Mouse (Mus musculus): ENCODE measurements around the gene Nolc1. TPM values are rescaled to one million over a fixed set of nuclear protein-coding genes. Genes with fewer than 3 reads are reported as not detected.
"Not testable (repeated sequence)": the region's sequence is repeated elsewhere in the genome, so short reads cannot be mapped to it uniquely, and the experiment has no call there.

Nolc1 gene
- total RNA-seq, 2 experiments from 2014 or later = 45.0 to 51.0 TPM

- DNase-seq (ENCODE audit: extremely low spot score in 1 of 2, low spot score in 2 of 2) = no peak
Observed at GRCm38 (mm10) chr19:46099561-46099960, 23.9 kb downstream of the Nolc1 start.

GRCm38 (mm10) chr19:46103437-46104186 is 27.9 kb downstream of the Nolc1 start:
- no peak for DNase-seq (ENCODE audit: extremely low spot score in 1 of 2, low spot score in 2 of 2)
- TF ChIP-seq CTCF (IDR thresholded peaks at IDR 0.05) = no peak

More at GRCm38 (mm10) chr19:46099561-46099960, 23.9 kb downstream of the Nolc1 start:
- Histone ChIP-seq H3K4me3 (no peak overlapping the region), H3K27ac (no peak overlapping the region)
- no peak for TF ChIP-seq CTCF (IDR thresholded peaks at IDR 0.05)
- intact Hi-C loops (cut with DNase I) = no loop called here

GRCm38 (mm10) chr19:46104187-46104557 is 28.5 kb downstream of the Nolc1 start:
- Histone ChIP-seq H3K27ac (no peak overlapping the region), H3K4me3 (no peak overlapping the region)
- DNase-seq (ENCODE audit: extremely low spot score in 1 of 2, low spot score in 2 of 2) = no peak
- intact Hi-C loops (cut with DNase I) = no loop called here
- TF ChIP-seq CTCF (IDR thresholded peaks at IDR 0.05) = no peak

More at GRCm38 (mm10) chr19:46103437-46104186, 27.9 kb downstream of the Nolc1 start:
- Histone ChIP-seq H3K4me3 (no peak overlapping the region), H3K27ac (no peak overlapping the region)
- intact Hi-C loops (cut with DNase I) = no loop called here

GRCm38 (mm10) chr19:46110214-46110613 is 34.6 kb downstream of the Nolc1 start:
- intact Hi-C loops (cut with DNase I) = no loop called here
- Histone ChIP-seq H3K27ac (no peak overlapping the region), H3K4me3 (no peak overlapping the region)
- TF ChIP-seq CTCF (IDR thresholded peaks at IDR 0.05) = no peak
- DNase-seq (ENCODE audit: extremely low spot score in 1 of 2, low spot score in 2 of 2) = no peak

GRCm38 (mm10) chr19:46110781-46111180 is 35.1 kb downstream of the Nolc1 start:
- no peak overlapping the region for H3K27ac ChIP-seq
- DNase-seq (ENCODE audit: extremely low spot score in 1 of 2, low spot score in 2 of 2) = no peak
- intact Hi-C loops (cut with DNase I) = no loop called here
- H3K4me3 ChIP-seq = no peak overlapping the region
- no peak for TF ChIP-seq CTCF (IDR thresholded peaks at IDR 0.05)

GRCm38 (mm10) chr19:46114617-46115016 is 39.0 kb downstream of the Nolc1 start:
- no peak for DNase-seq (ENCODE audit: extremely low spot score in 1 of 2, low spot score in 2 of 2)
- H3K4me3 ChIP-seq = no peak overlapping the region
- intact Hi-C loops (cut with DNase I) = no loop called here
- no peak overlapping the region for H3K27ac ChIP-seq
- TF ChIP-seq CTCF (IDR thresholded peaks at IDR 0.05) = no peak

GRCm38 (mm10) chr19:46119458-46119857 is 43.8 kb downstream of the Nolc1 start:
- H3K4me3 ChIP-seq = no peak overlapping the region
- no peak for TF ChIP-seq CTCF (IDR thresholded peaks at IDR 0.05)
- H3K27ac ChIP-seq = no peak overlapping the region
- DNase-seq (ENCODE audit: extremely low spot score in 1 of 2, low spot score in 2 of 2) = no peak
- intact Hi-C loops (cut with DNase I) = no loop called here

- H3K4me3 ChIP-seq = no peak overlapping the region
- intact Hi-C loops (cut with DNase I) = no loop called here
- DNase-seq (ENCODE audit: extremely low spot score in 1 of 2, low spot score in 2 of 2) = no peak
- H3K27ac ChIP-seq = no peak overlapping the region
- no peak for TF ChIP-seq CTCF (IDR thresholded peaks at IDR 0.05)
Observed at GRCm38 (mm10) chr19:46120872-46121271, 45.2 kb downstream of the Nolc1 start.

- Histone ChIP-seq H3K27ac (no peak overlapping the region), H3K4me3 (no peak overlapping the region)
- intact Hi-C loops (cut with DNase I) = no loop called here
- no peak for TF ChIP-seq CTCF (IDR thresholded peaks at IDR 0.05)
- no peak for DNase-seq (ENCODE audit: extremely low spot score in 1 of 2, low spot score in 2 of 2)
Observed at GRCm38 (mm10) chr19:46123876-46124275, 48.2 kb downstream of the Nolc1 start.

GRCm38 (mm10) chr19:46124651-46125050 is 49.0 kb downstream of the Nolc1 start:
- DNase-seq (ENCODE audit: extremely low spot score in 1 of 2, low spot score in 2 of 2) = no peak
- no peak overlapping the region for H3K4me3 ChIP-seq
- no peak overlapping the region for H3K27ac ChIP-seq
- TF ChIP-seq CTCF (IDR thresholded peaks at IDR 0.05) = no peak
- intact Hi-C loops (cut with DNase I) = no loop called here

GRCm38 (mm10) chr19:46126301-46126700 is 50.6 kb downstream of the Nolc1 start:
- no peak for DNase-seq (ENCODE audit: extremely low spot score in 1 of 2, low spot score in 2 of 2)
- intact Hi-C loops (cut with DNase I) = no loop called here
- TF ChIP-seq CTCF (IDR thresholded peaks at IDR 0.05) = no peak
- Histone ChIP-seq H3K4me3 (no peak overlapping the region), H3K27ac (no peak overlapping the region)

- DNase-seq (ENCODE audit: extremely low spot score in 1 of 2, low spot score in 2 of 2); H3K27ac ChIP-seq; intact Hi-C loops (cut with DNase I); H3K4me3 ChIP-seq: not testable (repeated sequence)
Observed at GRCm38 (mm10) chr19:46129737-46130136, 54.1 kb downstream of the Nolc1 start.

- no peak for TF ChIP-seq CTCF (IDR thresholded peaks at IDR 0.05)
- H3K4me3 ChIP-seq = no peak overlapping the region
- intact Hi-C loops (cut with DNase I) = no loop called here
- no peak for DNase-seq (ENCODE audit: extremely low spot score in 1 of 2, low spot score in 2 of 2)
- no peak overlapping the region for H3K27ac ChIP-seq
Observed at GRCm38 (mm10) chr19:46131283-46131682, 55.6 kb downstream of the Nolc1 start.

Measured in left cerebral cortex, adult 2 months (tissue).